Mouse (Mus musculus): ENCODE data around the gene Il11ra1.

GRCm38 (mm10) chr4:41715596-41715995, 15.8 kb downstream of the Il11ra1 start:
- TF ChIP-seq POLR2A (IDR thresholded peaks at IDR 0.05; ENCODE audit: borderline replicate concordance, low read depth, low read length) (no peak), CTCF (IDR thresholded peaks at IDR 0.05; ENCODE audit: low read depth, low read length) (no peak)
